ENCODE assay signal across 23 mouse cellular contexts in the genomic region with DNA sequence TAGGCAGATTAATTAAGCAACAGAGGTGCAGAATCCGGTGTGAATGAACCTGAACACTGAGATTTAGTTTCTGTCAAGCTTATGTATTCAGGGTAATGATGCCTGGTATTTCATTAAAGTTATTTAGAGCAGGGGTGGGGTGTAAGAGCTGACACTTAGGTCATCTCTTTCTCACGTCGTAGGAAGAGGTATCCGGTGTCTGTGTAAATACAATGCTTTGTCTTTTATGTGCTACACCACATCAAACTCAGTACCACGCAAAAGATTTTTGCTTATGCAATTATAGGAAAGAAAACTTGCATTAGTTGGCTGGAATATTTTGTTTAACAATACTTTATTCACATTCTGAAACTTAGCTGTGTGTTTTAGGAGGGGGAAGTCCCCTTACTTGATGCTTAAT. TPM values are rescaled to one million over a fixed set of nuclear protein-coding genes. Genes with fewer than 3 reads are reported as not detected.
DNase-seq lines count a peak whose midpoint lies in the region; ATAC-seq lines count a peak whose summit lies in the region.
"Had no signal": no experiment of that assay in that cellular context is flagged by ENCODE, and none has a peak within 500 bp of the region (broad histone marks: within the 10 kb centered on the region; RNA-seq: fewer than 3 reads in every experiment).

No protein-coding gene starts in this region.

- ATAC-seq in megakaryocyte, adult 5-6 weeks (ENCODE audit: poor library complexity, severe bottlenecking) = peak; percentile 56
- ATAC-seq: activated CD4-positive, CD25-positive, alpha-beta regulatory T cell, adult 4 months; forebrain, embryonic 14.5 days; forebrain, embryonic 16.5 days had no signal

- DNase-seq in CD4-positive helper T cell, adult 2 months (ENCODE audit: low read depth, low spot score) = peak; percentile 66
- DNase-seq in induced T-regulatory cell, adult 2 months (ENCODE audit: low read depth) = peak; percentile 9
- peak; percentile 53 for DNase-seq in naive thymus-derived CD4-positive, alpha-beta T cell, adult 2 months (ENCODE audit: low read depth)
- no peak for DNase-seq in thymus, postnatal 0 days (ENCODE audit: low spot score)
- no peak for DNase-seq in adrenal gland, adult 8-10 months
- DNase-seq in thymus, postnatal 14 days = no peak
- no peak for DNase-seq in spleen, adult 18-20 months
- DNase-seq: adrenal gland, postnatal 10 days; adrenal gland, postnatal 25 days; B cell, adult 2 months; cerebellum, adult 11 months; cerebellum, adult 18-20 months; cerebellum, adult 8-10 months; cerebellum, adult 9-11 months; cerebellum, postnatal 14 days; cerebellum, postnatal 36 days; embryo, embryonic 11 days had no signal

RNA-seq across cellular contexts. Expression of a gene that starts 23.6 kb away (rescaled TPM):
- 16.2 and 17.5 TPM in 2 replicates for total RNA-seq in megakaryocyte, adult 5-6 weeks (2015)
- total RNA-seq in megakaryocyte, adult 5-6 weeks (2017) = 3.0 and 5.1 TPM in 2 replicates
- polyA plus RNA-seq in thymus, postnatal 0 days (2015; fragmentation: Nextera tagmentation; extraction: Ambion mirVana) = 2.0 and 3.1 TPM in 2 replicates
- total RNA-seq in adrenal gland, adult 8-10 months (2022) = under 1 TPM; 0.22 to 0.43 (median 0.27) TPM
- total RNA-seq: adrenal gland, postnatal 25 days had no signal
- polyA plus RNA-seq: erythroblast, embryonic 14.5 days; forebrain, embryonic 12.5 days; forebrain, embryonic 14.5 days; forebrain, embryonic 16.5 days had no signal

Comparison
In these comparisons a context has a peak if more than half of its experiments do, and no peak if none do; other contexts are left out.
1. DNase-seq: peak in CD4-positive helper T cell, adult 2 months (single experiment), induced T-regulatory cell, adult 2 months (single experiment) and naive thymus-derived CD4-positive, alpha-beta T cell, adult 2 months (single experiment); none in thymus, postnatal 0 days (single experiment), adrenal gland, adult 8-10 months (single experiment), thymus, postnatal 14 days (single experiment) and spleen, adult 18-20 months (0 of 2).